Mouse (Mus musculus) adrenal gland, postnatal 10 days (tissue): ENCODE data around the gene Eif4g3. TPM values are rescaled to one million over a fixed set of nuclear protein-coding genes. Genes with fewer than 3 reads are reported as not detected.

Experiments
- DNase-seq: peaks from one replicate; pipeline ENCODE4 v3.0.0; 2021; ENCODE audit warnings: mixed read lengths
- total RNA-seq, 2 experiments: library from RNA; stranded (reverse); gene quantifications; 2 replicates each; pipeline ENCODE4 v1.2.3; 2021

The Eif4g3 gene
- total RNA-seq, 2 experiments from 2014 or later: 72.1 to 93.7 TPM

DNA sequence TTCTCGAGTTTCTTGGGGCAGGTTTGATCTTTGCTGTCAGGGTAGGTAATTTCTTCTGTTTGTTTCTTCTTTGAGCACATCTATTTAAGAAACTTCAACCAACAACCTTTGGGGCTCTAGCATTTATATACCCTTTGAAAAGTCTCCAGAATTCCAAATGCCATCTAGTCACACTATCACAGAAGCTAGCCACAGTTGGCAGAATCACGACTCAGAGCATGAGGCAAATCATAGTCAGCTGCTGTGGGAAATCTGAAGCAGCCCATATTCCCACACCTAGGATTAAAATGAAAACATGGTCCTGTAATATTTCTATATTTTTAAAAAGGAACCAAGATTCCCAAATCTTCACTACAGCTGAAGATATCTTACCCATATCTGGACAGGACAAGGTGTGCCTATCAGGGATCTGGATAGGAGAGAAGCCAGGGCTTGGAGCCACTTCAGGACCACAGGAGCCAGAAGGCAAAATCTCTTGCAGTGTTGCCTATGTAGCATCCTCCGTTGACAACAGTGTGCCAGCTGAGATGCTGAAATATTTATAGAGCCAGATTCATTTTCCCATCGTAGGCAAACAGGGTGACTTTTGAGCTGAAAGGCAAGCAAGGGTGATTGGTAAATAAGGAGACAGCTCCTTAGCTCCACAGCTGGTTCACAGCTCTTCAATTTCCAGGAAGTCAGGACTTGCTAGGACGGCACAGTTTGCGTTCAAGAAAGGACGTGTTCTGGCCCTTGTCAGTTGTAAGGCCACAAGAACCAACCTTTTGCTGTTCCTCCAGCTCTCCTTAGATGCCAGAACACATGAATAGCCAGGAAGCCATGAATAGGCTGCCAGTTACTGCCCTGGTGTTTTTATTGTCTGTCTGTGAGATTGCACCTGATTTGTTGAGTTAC lies 70.8 kb downstream of the Eif4g3 start:
- no peak for DNase-seq

DNA sequence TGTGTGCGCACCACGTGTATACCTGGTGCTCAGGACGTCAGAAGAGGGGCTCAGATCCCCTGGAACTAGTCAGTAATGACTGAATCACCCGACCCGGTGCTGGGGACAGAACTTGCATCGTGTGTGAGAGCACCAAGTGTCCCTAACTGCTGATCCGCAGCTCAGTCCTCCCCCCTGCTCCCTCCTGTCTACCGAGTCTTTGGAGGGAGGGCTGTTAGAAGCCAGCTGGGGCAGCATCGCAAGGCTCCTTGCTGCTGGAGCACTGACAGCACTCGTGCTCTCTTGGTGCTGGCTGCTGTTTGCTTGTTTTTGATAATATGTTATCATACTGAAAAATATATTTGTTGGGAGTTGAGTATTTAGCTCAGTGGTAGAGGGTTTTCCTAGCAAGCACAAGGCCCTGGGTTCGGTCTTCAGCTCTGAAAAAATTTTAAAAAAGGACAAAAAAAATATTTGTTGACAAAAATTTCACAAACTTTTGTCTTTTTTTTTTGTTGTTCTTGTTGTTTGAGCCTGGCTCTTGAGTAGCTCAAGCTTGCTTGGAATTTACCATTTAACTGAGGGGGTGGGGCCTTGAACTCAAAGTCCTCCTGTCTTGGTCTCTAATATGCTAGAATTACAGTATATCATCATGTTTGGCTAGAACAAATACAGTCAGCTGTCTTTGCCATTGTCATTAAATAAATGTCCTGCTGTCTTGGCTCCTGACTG lies 72.2 kb downstream of the Eif4g3 start:
- no peak for DNase-seq

DNA sequence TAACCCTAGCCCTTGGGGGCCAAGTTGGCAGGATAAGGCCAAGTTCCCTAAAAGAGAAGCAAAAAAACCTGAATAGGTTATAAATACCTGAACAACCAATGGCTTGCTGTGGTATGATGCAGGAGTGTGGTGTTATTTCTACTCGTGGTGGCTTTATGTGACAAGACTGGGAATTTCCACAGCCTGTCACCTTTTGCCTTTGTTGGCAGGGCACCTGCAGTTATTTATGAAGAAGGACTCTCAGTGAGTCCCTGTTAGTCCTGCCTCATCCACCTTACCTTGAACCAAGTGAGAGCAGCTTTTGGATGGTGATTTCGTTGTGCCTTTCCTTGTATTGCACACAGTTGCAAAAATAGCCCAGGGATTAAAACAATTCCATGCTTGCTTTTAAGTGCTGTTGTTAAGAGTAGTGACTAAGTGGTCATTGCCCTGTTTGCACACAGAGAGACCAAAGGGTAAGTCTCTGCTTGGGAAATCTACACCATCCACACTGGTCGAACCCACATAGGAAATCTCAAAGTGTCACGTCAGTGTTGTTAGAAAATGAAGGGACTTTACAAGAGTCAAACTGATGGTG lies 72.9 kb downstream of the Eif4g3 start:
- DNase-seq: no peak

DNA sequence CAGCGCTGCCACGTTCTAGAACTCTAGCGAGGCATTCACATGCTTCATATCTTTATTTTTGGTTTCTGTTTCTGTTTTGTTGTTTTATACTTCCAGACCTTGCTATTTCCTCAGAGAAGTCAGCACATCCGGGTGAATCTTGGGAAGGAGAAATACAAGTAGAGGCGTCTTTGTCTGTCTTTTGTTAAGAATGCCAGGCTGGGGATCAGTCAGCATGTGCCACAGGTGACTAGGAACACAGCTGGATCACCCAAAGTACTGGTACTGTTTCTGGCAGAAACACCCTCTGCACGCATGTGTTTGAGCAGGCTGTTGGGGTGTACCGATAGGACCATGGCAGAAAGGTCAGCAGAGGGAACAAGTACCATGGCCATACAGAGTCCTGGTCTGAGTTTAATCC lies 73.6 kb downstream of the Eif4g3 start:
- DNase-seq: no peak

DNA sequence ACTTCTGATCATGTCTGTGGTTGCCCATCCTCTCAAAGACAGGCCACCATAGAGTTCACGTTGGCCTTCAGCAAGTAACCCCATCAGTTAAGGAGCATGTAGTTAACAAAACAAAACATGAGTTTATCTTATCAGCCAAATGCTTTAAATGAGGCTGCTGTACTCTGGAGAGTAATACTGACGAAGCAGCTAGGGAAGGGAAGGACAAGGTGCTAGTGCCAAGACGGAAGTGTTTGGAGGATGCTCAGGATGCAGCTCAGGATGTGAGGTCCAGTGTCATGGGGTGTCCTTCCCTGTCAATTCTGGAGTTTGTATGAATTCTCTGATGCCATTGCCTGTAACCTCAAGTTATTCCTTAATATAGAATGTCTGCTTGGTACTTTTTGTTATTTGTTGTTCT lies 75.0 kb downstream of the Eif4g3 start:
- DNase-seq: no peak

DNA sequence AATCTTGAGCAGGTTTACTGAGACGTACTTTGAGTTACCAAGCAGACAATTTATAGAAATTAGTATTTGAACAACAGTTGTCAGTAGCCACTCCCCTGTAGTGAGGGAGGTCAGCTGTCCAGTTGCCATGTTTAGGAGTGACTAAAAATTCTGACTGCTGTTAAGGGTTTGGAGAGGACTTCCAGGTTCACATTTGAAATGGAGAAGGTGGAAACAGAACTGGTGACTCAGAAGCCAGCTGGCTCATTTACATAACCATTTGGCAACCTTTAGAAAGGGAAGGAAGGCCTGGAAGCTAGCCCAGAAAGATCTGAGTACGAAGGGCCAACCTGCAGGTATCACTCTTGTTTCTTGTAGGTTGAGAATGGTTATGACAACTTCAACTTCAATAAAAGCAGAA lies 75.8 kb downstream of the Eif4g3 start:
- peak; percentile 53 for DNase-seq

DNA sequence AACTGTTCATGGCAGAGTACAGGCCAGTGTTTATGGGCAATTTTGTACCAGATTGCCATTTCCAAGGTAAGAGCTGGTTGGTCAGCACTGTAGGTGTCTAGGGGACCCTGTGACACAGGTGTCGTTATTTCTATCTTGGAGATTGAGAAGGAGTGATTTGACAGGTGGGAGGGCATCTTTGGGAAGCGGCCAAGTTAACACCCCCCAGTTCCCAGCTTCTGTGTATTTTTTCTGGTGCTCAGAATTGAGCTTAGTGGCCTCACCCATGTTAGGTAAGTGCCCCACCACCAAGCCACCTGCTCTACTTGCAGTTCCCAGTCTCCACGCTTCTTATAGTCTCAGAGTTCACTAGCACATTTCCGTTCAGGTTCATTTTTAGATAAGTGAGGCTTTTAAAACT lies 76.5 kb downstream of the Eif4g3 start:
- DNase-seq: no peak

DNA sequence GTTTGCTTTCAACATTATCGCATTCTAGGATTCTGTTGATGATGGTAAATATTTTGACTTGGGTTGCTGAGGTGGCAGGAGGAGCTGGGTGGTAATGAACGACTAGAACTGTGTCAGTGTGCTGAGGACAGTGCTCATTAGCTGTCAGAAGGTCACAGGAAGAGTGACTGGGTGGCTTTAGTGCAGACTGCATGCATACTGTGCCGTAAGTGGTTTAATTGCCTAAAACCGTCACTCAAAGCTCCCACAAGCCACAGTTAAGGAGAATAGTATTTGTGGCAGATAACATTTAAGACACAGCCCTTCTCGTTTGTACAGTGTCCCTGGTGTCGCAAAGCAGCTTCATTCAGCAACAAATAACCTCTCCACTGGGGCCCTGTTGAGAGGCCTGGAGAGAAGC lies 78.7 kb downstream of the Eif4g3 start:
- no peak for DNase-seq

DNA sequence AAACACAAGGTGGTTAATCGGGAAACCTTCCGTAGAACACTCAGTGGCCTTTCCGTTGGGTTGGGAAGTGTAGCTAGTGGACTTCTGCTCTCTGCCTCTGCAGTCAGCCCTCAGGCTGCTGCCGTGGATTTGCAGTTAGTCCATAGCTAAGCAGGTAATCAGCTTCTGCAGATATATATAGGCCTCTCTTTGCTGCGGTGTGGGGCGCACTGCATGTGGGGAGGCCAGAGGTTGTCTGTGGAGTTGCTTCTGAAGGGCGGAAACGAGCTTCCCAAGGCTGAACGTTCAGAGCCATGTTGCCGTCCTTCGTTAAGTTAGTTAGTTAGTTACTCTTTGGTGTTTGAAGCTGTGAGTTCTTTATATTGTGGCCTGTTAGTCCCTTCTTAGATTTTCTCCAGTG lies 80.3 kb downstream of the Eif4g3 start:
- no peak for DNase-seq

DNA sequence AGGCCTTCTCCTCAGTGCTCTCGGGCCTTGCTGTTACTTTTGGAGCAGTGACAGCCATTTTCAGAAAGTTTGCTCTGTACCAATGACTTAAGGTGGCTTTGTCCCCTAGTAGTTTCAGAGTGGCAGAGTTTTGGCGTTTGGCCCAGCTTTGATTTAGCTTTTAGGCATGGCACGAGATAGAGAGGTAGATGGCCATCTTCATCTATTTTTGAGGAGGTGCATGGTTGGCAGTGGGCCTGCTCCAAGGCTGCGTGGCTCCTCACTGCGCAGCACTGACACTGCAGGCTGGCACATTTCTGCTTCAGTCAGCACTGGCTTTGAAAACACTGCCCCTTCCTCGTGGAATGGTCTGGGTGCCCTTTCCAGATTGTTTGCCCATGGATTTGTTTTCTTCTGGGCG lies 80.7 kb downstream of the Eif4g3 start:
- DNase-seq: peak; percentile 64

DNA sequence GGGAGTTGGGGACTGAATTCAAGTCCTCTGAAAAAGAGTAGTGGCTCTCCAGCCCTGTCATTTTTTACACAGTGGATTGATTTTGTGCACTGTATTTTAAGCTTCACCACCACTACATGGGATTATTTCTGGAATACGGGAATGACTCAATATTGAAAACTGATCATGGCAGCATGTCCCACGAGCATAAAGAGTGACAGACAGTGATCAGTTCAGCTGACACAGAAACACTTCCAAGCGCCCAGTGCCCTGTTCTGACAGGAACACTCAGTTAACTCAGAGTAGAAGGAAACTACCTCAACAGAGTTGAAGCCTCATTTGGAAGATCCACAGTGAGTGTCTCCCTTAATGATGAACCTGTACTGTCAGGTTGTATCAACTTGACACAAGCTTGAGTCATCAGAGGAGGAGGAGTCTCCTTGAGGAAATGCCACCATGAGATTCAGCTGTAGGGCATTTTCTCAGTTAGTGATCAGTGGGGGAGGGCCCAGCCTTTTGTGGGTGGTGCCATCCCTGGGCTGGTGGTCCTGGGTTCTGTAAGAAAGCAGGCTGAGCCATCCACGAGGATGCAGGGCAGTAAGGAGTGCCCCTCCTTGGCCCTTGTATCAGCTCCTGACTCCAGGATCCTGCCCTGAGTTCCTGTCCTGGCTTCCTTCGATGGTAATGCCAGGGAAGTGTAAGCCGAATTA lies 82.2 kb downstream of the Eif4g3 start:
- no peak for DNase-seq

DNA sequence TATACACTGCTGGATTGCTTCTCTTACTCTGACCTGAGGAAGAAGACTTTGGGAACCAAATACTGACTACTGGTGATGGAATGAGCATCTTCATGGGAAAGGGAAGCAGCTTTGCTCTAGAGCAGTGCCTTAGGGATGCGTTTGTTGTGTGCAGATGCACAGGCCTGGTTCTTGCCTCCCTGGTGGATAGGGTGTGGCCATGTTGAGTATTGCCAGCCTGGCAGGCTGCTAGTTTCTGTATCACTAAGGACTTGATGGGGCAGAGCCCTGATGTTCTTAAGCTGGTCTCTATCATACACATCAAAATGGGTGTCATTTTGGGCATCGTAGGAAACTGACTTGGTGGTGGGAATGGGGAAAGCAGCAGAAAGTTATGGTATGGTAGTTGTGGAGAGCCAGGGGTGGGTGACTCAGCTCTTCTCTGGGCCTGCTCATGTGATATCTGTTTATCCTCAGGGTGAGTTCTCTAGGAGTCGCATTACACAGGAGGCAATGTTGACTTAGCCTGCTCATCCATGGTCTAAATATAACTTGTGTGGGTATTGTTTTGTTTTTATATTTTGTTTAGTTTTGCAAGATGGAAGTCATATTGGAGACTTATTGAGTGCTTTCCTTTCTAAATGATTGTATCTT lies 85.0 kb downstream of the Eif4g3 start:
- no peak for DNase-seq

DNA sequence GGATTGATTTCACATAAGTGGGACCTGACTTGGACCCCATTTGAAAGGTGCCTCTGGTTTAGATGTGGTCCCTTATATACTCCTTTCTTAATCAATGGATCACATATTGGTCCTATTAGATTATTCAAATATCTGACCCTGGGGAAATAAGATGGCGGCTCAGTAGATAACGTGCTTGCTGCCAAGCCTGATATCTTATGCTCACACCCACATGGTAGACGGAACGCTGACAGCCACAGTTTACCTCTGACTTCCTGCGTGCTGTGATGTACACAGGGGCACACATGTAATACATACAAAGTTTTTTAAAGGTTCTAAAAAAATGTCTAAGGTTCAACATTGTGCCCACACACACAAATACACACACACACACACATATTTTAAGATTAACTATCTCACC lies 86.4 kb downstream of the Eif4g3 start:
- no peak for DNase-seq

DNA sequence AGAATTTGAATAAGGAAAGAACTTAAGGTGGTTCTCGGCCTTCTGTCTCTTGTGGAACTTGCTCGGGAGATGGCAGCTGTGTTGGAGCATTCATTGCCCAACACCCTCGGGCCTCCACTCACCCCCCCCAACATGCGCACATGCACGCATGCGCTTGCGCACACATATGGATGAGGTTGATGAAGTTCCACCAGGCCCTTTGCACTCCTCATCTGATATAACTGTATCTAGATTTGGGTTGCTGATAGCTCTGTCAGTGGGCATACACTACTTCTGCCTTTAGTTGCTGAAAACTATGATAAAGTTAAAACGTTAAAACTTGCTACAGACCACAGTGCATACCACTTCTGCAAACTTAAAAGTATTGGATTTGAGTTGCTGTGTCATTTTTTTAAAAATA lies 89.6 kb downstream of the Eif4g3 start:
- DNase-seq: no peak

DNA sequence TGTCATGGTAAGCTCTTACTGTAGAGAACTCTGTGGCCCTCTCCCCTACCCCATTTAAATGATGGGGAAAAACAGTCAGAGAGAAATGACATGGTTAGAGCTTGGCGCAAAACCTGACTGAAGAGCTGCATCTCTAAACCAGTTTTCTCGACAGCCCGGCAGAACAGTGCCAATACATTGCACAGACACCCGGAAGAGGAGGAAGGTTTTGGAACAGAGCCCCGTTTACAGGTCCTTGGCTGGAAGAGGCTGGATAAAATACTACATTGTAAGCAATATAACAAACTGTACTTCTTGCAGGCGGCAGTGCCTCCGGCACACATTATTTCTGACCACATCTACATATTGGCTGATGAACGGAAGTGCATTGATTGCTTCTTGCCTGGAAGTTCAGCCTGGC lies 91.3 kb downstream of the Eif4g3 start:
- DNase-seq: no peak

DNA sequence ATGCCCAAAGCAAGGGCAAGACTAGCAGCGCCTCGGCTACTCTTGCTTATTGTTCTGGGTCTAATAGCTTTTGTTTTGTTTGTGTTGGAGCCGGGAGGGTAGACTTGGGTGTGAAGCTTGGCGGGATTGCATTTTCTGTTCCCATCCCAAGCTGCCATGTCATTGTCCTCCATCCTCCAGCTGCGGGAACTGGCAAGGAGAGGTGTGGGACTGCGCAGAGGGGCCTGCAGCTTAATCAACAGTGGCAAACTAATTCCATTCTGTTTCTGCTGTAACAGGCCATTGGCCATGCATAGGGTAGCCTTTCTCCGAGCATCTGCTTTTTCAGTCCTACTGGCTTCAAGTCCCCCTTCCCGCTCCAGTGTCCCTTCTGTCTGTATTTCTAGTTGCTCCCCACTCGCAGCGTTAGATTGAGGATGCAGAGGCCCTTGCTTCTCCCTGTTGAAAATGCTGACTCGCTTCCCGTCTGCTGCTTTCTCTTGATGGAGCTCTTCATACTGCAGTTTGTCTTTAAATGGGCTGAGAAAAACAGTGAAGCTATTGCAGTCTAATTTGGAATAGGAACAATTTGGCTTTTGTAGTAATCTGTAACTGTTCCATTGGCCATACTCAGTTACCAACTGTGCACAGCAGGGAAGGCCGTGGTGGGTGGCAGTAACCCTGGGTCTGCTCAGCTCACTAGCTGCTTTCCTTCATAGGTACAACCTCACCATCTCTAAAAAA lies 92.2 kb downstream of the Eif4g3 start:
- no peak for DNase-seq

DNA sequence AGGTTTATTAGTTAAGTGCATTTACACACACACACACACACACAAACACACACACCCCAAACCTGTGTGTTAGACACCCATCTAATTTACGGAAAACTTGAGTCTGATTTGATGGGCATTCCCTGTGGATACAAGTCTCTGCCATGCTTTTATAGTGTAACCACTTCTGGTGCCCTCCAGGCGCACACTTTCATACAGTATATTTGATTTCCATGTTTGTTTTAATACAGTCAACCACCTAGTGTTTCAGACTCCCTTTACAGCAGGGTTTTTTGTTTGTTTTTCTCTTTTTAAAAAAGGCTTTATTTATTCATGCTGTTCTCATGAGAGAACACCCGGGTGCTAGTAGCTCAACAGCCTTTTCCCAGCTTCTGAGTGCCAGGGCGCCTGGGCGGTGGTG lies 94.1 kb downstream of the Eif4g3 start:
- DNase-seq: no peak

DNA sequence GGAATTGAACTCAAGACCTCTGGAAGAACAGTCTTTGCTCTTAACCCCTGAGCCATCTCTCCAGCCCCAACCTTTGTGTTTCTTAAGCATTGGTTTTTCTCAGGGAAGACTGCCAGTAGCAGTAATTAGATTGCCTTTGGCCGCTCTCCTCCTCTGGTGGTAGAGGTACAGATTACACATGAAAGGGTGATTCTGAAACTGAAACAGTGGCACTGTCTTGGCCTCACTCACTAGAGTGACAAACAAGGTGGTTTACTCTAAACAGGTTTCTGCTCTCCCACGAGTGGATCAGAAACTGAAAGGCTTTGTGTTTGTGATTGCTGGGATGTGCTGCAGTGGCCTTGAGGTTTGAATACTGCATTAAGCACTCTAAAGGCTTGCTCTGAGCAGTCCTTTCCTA lies 96.7 kb downstream of the Eif4g3 start:
- no peak for DNase-seq

DNA sequence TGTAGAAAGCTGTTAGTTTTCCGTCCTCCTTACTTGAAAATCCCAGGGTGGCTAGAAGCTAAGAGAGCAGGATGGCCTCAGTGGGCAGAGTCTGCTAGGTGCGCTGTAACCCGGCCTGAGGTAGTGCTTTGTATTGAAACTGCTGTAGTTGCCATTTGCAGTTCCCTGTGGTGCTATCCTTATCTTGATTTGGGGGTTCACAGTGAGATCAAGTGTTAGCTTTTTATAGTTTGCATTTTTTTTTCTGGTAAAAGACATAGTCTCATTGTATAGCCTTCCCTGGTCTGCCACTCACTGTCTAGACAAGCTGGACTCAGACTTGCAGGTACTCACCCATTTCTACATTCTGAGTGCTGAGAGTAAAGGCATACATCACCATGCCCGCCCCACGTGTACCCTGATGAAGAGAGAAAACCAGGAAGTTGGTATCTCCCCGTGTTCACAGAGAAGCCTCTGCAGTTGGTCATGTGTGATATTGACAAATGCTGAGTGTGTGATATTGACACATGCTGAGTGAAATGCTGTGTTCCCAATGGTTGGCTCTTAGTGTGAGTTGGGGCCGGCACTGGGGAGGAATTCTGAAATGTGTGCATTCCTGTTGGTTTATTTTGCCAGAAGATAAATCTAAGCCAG lies 98.9 kb downstream of the Eif4g3 start:
- DNase-seq: no peak

DNA sequence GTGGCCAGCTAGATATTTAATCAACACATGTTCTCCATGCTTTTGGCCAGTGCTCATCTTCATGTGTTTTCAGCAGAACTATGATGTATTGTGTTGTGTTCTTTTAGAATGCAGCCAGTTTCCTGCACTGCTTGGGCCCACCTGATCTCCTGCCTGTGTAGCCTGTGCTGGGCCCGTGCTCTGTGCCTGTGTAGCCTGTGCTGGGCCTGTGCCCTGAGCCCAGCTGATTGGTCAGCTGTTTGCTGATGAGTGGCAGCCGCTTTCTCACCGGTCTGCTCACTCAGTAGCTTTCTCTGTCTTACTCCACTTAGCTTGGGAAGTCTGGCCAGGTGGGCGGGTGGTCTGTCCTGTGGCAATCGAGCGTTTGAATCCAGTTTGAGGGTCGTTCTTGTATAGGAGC lies 107.6 kb downstream of the Eif4g3 start:
- DNase-seq: no peak

DNA sequence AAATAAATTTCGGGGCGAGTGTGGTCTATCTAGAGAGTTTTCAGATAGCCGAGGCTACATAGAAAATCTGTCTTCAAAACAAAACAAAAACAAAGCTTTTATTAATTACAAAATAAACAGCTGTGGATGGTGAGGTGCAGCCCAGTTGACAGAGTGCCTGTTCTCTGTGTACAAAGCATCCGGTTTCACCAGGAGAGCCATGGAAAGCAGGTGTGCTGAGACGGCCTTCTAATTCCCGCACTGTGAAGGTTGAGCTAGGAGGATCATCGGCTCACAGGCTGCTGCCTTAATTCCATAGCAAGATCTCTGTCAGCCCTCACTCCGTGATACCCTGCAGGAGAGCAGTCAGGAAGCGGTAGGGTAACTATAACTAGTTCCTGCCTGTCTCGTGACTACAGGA lies 109.0 kb downstream of the Eif4g3 start:
- DNase-seq: no peak
